Mouse (Mus musculus) C2C12 (cell line): ENCODE results near the gene Gm20388.

Experiments used
- CEBPB ChIP-seq: IDR thresholded peaks from one replicate; pipeline ENCODE4 v1.6.1; 2011; ENCODE audit warnings: low read depth, mild to moderate bottlenecking, control low read depth, moderate library complexity
- CTCF ChIP-seq: IDR thresholded peaks from one replicate; pipeline ENCODE4 v1.5.1; 2011; ENCODE audit not compliant: control insufficient read depth, insufficient read depth, insufficient read length

DNA sequence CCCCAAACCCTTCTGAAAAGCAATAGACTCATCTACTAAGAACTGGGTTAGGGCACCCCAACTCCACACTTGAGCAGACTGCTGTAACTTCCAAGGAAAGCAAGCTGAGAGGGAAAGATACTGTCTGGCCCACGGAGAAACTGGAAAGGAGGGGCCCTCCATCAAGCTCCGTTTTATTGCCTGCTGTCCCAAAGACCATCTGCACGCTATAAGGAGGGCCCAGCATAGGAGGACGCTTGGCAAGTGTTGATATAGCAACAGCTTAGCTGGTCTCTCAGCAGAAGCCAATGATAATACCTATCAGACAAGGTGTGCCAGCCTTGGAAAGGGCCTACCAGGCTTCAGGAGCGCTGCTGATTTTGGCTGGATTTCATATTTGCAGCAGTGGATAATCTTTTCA, 3940.9 kb downstream of the Gm20388 start:
- no peak for TF ChIP-seq CTCF
- no peak for TF ChIP-seq CEBPB
